Mouse (Mus musculus): ENCODE results near the gene Tgif2lx2. TPM values are rescaled to one million over a fixed set of nuclear protein-coding genes. Genes with fewer than 3 reads are reported as not detected.

The Tgif2lx2 gene
- total RNA-seq (2023), result not detected

DNA sequence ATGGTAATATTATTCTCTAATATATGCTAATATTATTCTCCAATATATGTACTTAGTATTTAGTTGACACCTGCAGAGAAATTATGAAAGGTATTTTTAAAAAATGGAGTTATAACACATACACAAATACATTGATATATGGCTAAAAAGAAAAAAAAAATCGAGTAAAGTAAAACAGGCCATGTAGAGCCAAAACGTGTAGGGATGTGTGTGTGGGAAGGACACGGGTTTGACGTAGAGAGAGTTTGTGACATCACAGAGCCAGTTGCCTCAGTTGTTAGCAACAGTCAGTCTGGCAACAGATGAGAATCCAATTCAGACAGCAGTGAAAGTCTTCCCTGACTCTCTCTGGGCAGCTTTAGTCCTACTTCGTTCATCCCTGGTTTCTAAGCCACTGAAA is at the start of gene Tgif2lx2:
Gene Tgif2lx2, plus strand, starts transcription at position 301 of the 400 bp plus-strand sequence.

Other genes starting within 250 kb of the Tgif2lx2 start
- gene Tgif2lx1, start 53.5 kb downstream of the Tgif2lx2 start, total RNA-seq (2023), result not detected

Data from B cell, adult 67 days (primary cell).